Mouse (Mus musculus): Measurements from ENCODE around the gene Tomm34. TPM values are rescaled to one million over a fixed set of nuclear protein-coding genes. Genes with fewer than 3 reads are reported as not detected.

Gene Tomm34
- total and polyA plus RNA-seq, 3 experiments: 18.5 to 28.7 (median 22.9) TPM

- Histone ChIP-seq H3K4me3 (no peak overlapping the region), H3K79me2 (replicated peaks; ENCODE audit: control insufficient read depth, insufficient read depth, low read length) (no peaks in the 10 kb centered on the region), H3K36me3 (ENCODE audit: control insufficient read depth, insufficient read depth, low read length) (no peaks in the 10 kb centered on the region), H3K9ac (ENCODE audit: low read depth, low read length) (no peak overlapping the region), H3K4me1 (ENCODE audit: control insufficient read depth, insufficient read depth, low read length) (no peaks in the 10 kb centered on the region), H3K27ac (no peak overlapping the region), H3K27me3 (ENCODE audit: control insufficient read depth, insufficient read depth, low read length) (no peaks in the 10 kb centered on the region)
- TF ChIP-seq CTCF (IDR thresholded peaks at IDR 0.05) (no peak), POLR2A (IDR thresholded peaks at IDR 0.05; ENCODE audit: insufficient read depth, low read depth, low read length) (no peak), EP300 (IDR thresholded peaks at IDR 0.05; ENCODE audit: insufficient read depth, low read depth, low read length) (no peak)
- WGBS: 88% methylated on average over 8 of the region's 8 CpGs
- no peak for DNase-seq
- intact Hi-C loops (cut with DNase I): no loop called here
Measured at GRCm38 (mm10) chr2:164059634-164060235, 11.2 kb downstream of the Tomm34 start.

GRCm38 (mm10) chr2:164054671-164055070, 16.3 kb downstream of the Tomm34 start:
- Histone ChIP-seq H3K27ac (no peak overlapping the region), H3K4me1 (ENCODE audit: control insufficient read depth, insufficient read depth, low read length) (no peaks in the 10 kb centered on the region), H3K79me2 (replicated peaks; ENCODE audit: control insufficient read depth, insufficient read depth, low read length) (no peaks in the 10 kb centered on the region), H3K27me3 (ENCODE audit: control insufficient read depth, insufficient read depth, low read length) (no peaks in the 10 kb centered on the region), H3K4me3 (no peak overlapping the region), H3K36me3 (ENCODE audit: control insufficient read depth, insufficient read depth, low read length) (no peaks in the 10 kb centered on the region), H3K9ac (ENCODE audit: low read depth, low read length) (no peak overlapping the region)
- TF ChIP-seq CTCF (IDR thresholded peaks at IDR 0.05) (no peak), POLR2A (IDR thresholded peaks at IDR 0.05; ENCODE audit: insufficient read depth, low read depth, low read length) (no peak), EP300 (IDR thresholded peaks at IDR 0.05; ENCODE audit: insufficient read depth, low read depth, low read length) (no peak)
- WGBS: 86% methylated on average over 8 of the region's 8 CpGs
- intact Hi-C loops (cut with DNase I): no loop called here
- no peak for DNase-seq

GRCm38 (mm10) chr2:164053767-164054166, 17.2 kb downstream of the Tomm34 start:
- 46% methylated on average over 8 of the region's 8 CpGs for WGBS
- Histone ChIP-seq H3K4me1 (ENCODE audit: control insufficient read depth, insufficient read depth, low read length) (no peaks in the 10 kb centered on the region), H3K9ac (ENCODE audit: low read depth, low read length) (no peak overlapping the region), H3K27ac (peak overlapping the region; percentile 61), H3K27me3 (ENCODE audit: control insufficient read depth, insufficient read depth, low read length) (no peaks in the 10 kb centered on the region), H3K79me2 (replicated peaks; ENCODE audit: control insufficient read depth, insufficient read depth, low read length) (no peaks in the 10 kb centered on the region), H3K4me3 (no peak overlapping the region), H3K36me3 (ENCODE audit: control insufficient read depth, insufficient read depth, low read length) (no peaks in the 10 kb centered on the region)
- TF ChIP-seq CTCF (IDR thresholded peaks at IDR 0.05) (no peak), EP300 (IDR thresholded peaks at IDR 0.05; ENCODE audit: insufficient read depth, low read depth, low read length) (peak; percentile 77; the same call in 1 of the 2 replicates)
- intact Hi-C loops (cut with DNase I): no loop called here
- DNase-seq: peak; percentile 53 to 74

GRCm38 (mm10) chr2:164047197-164047690, 23.7 kb downstream of the Tomm34 start:
- no peak overlapping the region for H3K27ac ChIP-seq
- H3K4me1 ChIP-seq (ENCODE audit: control insufficient read depth, insufficient read depth, low read length): peaks cover 3% of the 10 kb centered on the region
- WGBS: 8% methylated on average over 15 of the region's 16 CpGs
- peak overlapping the region; percentile 3; the same call in 1 of the 2 replicates for H3K9ac ChIP-seq (ENCODE audit: low read depth, low read length)
- no peaks in the 10 kb centered on the region for H3K79me2 ChIP-seq (replicated peaks; ENCODE audit: control insufficient read depth, insufficient read depth, low read length)
- intact Hi-C loops (cut with DNase I): no loop called here
- H3K27me3 ChIP-seq (ENCODE audit: control insufficient read depth, insufficient read depth, low read length): no peaks in the 10 kb centered on the region
- peak; percentile 27 to 31 for DNase-seq
- no peak overlapping the region; the same call in 1 of the 2 replicates for H3K4me3 ChIP-seq
- no peaks in the 10 kb centered on the region for H3K36me3 ChIP-seq (ENCODE audit: control insufficient read depth, insufficient read depth, low read length)
- no peak for TF ChIP-seq POLR2A (IDR thresholded peaks at IDR 0.05; ENCODE audit: insufficient read depth, low read depth, low read length)
- TF ChIP-seq EP300 (IDR thresholded peaks at IDR 0.05; ENCODE audit: insufficient read depth, low read depth, low read length): no peak
- TF ChIP-seq CTCF (IDR thresholded peaks at IDR 0.05): no peak

- intact Hi-C loops (cut with DNase I): no loop called here
- no peaks in the 10 kb centered on the region for H3K79me2 ChIP-seq (replicated peaks; ENCODE audit: control insufficient read depth, insufficient read depth, low read length)
Measured at GRCm38 (mm10) chr2:164041523-164041922, 29.4 kb downstream of the Tomm34 start.

GRCm38 (mm10) chr2:164040949-164041348, 30.0 kb downstream of the Tomm34 start:
- no peaks in the 10 kb centered on the region for H3K4me1 ChIP-seq (ENCODE audit: control insufficient read depth, insufficient read depth, low read length)
- no peaks in the 10 kb centered on the region for H3K27me3 ChIP-seq (ENCODE audit: control insufficient read depth, insufficient read depth, low read length)
- no peaks in the 10 kb centered on the region for H3K79me2 ChIP-seq (replicated peaks; ENCODE audit: control insufficient read depth, insufficient read depth, low read length)
- DNase-seq: no peak
- WGBS: 91% methylated on average over 6 of the region's 6 CpGs
- TF ChIP-seq POLR2A (IDR thresholded peaks at IDR 0.05; ENCODE audit: insufficient read depth, low read depth, low read length) (no peak), EP300 (IDR thresholded peaks at IDR 0.05; ENCODE audit: insufficient read depth, low read depth, low read length) (no peak), CTCF (IDR thresholded peaks at IDR 0.05) (no peak)
- intact Hi-C loops (cut with DNase I): no loop called here
- no peaks in the 10 kb centered on the region for H3K36me3 ChIP-seq (ENCODE audit: control insufficient read depth, insufficient read depth, low read length)
- no peak overlapping the region for H3K9ac ChIP-seq (ENCODE audit: low read depth, low read length)
- no peak overlapping the region for H3K4me3 ChIP-seq
- H3K27ac ChIP-seq: no peak overlapping the region

More at GRCm38 (mm10) chr2:164041523-164041922, 29.4 kb downstream of the Tomm34 start:
- H3K4me3 ChIP-seq: no peak overlapping the region
- no peaks in the 10 kb centered on the region for H3K27me3 ChIP-seq (ENCODE audit: control insufficient read depth, insufficient read depth, low read length)
- no peak overlapping the region for H3K9ac ChIP-seq (ENCODE audit: low read depth, low read length)
- H3K4me1 ChIP-seq (ENCODE audit: control insufficient read depth, insufficient read depth, low read length): no peaks in the 10 kb centered on the region
- no peak for TF ChIP-seq POLR2A (IDR thresholded peaks at IDR 0.05; ENCODE audit: insufficient read depth, low read depth, low read length)
- TF ChIP-seq CTCF (IDR thresholded peaks at IDR 0.05): no peak
- TF ChIP-seq EP300 (IDR thresholded peaks at IDR 0.05; ENCODE audit: insufficient read depth, low read depth, low read length): no peak
- H3K36me3 ChIP-seq (ENCODE audit: control insufficient read depth, insufficient read depth, low read length): no peaks in the 10 kb centered on the region
- no peak for DNase-seq
- no peak overlapping the region for H3K27ac ChIP-seq
- WGBS: 80% methylated on average over 2 of the region's 2 CpGs

Data from heart, adult 2 months (tissue).